Mouse (Mus musculus) ZHBTc4 (cell line): ENCODE measurements around the gene Map3k14.
"Not testable (repeated sequence)": the region's sequence is repeated elsewhere in the genome, so short reads cannot be mapped to it uniquely, and the experiment has no call there.

Source experiments
- DNase-seq: peaks from one replicate; pipeline ENCODE4 v3.0.0-alpha.2; 2011; ENCODE audit warnings: low read depth, low spot score

The Map3k14 gene

DNA sequence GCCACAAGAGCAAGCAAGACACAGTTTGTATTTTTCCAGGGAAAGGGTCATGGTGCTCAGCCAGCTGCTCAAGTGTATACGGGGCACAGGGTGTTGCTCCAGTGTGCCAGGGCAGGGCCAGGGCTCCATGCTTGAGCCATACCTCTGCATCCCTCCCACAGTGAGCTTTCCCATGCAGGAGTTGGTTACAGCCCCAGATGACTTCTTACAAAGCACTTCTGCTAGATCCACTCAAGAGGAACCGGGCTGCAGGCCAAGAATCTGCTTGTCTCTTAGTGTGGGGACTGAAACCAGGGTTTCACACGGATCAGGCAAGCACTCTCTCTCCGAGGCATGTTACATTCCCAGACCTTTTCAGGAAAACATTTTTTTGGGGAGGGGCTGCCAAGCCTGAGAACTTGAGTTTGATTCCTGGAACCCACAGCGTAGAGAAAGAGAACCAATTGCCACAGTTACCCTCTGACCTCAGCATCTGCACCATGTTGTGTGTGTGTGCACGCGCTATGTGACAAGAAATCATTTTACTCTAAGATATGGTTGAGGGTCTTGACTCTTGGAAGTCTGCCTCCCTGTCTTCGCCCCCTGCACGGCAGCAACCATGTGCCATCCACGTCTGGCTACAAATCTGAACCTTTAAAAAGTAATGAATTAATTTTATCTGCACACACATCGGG, 19.6 kb downstream of the Map3k14 start:
- DNase-seq = no peak

GRCm38 (mm10) chr11:103246731-103247290, 20.5 kb downstream of the Map3k14 start:
- no peak for DNase-seq

- no peak for DNase-seq
Measured at GRCm38 (mm10) chr11:103246081-103246730, 21.1 kb downstream of the Map3k14 start.

DNA sequence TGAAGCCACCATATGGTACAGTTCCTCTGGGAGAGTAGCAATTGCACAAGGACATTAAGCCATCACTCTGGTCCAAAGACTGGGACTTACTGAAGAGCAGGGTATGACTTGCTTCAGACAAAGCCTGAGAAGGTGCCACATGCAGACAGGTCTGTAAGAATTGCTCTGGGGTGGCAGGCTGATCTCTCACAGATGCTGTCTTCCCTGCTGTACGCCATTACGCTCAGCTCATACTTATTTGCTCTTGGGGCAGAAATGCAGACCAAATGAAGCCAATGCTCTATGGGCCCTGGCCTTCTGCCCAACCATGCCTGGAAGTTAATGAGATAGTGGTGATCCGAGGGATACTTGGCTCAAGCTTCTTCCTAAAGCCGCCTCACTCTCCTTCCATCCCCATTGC, 22.4 kb downstream of the Map3k14 start:
- no peak for DNase-seq

DNA sequence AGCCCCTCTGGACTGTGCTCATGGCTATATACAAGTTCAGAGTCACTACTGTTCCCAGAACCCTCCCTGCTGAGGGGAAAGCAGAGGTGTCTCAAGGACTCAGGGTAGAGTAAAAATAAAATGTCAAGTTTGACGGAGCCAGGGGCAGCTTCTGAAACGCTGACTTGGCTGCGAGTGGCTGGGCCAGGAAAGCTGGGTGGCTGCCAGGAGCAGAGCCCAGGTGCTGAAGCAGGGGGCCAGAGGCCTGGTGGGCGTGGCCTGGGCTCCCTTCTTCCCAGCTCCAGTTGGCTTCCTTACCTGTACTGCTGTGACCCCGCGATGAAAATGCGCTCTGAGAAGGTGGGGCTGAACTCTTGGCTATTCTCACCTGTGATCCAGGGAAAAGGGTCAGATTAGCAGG, 26.5 kb downstream of the Map3k14 start:
- DNase-seq = no peak

- DNase-seq = peak; percentile 79
Measured at GRCm38 (mm10) chr11:103237757-103238156, 29.5 kb downstream of the Map3k14 start.

GRCm38 (mm10) chr11:103236903-103237302, 30.4 kb downstream of the Map3k14 start:
- no peak for DNase-seq

DNA sequence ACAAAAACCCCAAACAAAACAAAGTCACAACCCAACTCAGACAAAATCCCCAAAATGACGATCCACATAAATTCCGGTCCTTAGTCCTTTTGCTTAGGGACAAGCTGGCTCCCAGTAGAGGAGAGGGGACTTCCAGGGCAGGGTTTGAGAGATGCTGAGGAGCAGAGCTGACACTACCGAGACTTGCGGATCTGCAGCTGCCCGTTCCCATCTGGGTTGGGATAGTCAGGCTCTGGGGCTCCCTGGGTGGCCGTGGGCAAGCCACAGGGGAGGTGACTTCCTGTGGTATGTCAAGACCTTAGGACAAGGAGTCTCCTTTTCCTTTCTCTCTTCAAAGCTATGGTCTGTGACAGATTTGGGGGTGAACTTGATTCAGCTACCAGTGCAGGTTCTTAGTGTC, 30.8 kb downstream of the Map3k14 start:
- no peak for DNase-seq

DNA sequence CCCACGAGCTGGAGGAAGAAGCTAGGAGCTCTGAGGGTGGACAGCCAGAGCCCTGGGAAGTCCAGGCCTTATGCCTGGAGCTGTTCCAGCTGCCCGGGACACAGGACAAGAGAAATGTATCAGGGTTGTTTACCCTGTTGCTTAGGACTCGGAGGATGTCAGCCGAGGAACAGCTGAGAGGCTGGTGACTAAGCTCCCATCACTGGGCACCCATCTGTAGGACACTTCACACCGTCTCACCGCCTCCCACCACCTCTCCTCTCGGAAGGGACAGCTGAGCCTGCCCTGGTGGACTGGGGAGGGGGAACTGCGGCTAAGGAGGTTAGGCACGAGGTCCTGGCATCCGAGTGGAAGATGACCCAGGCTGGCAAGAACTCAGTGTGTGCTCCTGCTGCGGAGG, 31.6 kb downstream of the Map3k14 start:
- DNase-seq = no peak

DNA sequence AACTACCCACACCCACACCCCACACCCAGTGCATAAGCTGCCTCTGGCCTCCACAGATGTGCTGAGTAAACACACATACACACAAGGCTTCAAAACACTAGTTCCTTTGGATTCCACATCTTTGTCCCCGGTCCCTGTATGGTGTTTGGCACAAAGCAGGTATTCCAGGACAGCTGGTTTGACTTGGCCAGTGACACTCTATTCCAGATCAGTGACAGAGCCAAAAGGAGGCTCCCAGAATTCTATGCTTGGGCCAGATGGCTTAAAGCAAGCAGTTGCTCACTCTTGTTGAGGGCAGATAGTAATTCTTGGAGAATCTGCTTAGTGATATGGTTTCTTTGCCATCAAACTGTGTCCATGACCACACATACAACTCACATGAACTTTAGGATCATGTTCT, 32.8 kb downstream of the Map3k14 start:
- DNase-seq = no peak

DNA sequence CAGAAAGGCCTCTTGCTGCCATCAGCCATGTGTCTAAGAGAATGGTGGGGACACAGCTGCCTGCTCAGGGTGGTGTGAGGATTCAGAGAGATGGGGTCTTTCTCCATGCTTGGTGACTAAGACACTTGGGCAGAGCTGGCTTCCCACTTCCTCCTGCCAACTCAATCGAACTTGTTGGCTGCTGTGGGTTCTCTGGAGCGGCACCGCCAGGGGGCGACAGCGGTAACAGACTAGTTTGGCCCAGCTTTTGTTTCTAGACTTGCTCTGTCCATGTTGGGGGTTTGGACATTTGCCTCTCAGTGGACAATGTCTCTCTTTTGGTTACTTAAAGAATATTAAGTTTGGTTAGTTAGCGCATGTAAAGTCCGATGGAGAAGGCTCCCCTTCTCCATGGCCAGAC, 34.3 kb downstream of the Map3k14 start:
- peak; percentile 71 for DNase-seq

- DNase-seq = no peak
Measured at GRCm38 (mm10) chr11:103231367-103231766, 35.9 kb downstream of the Map3k14 start.

GRCm38 (mm10) chr11:103230626-103231025, 36.6 kb downstream of the Map3k14 start:
- DNase-seq = peak; percentile 45

DNA sequence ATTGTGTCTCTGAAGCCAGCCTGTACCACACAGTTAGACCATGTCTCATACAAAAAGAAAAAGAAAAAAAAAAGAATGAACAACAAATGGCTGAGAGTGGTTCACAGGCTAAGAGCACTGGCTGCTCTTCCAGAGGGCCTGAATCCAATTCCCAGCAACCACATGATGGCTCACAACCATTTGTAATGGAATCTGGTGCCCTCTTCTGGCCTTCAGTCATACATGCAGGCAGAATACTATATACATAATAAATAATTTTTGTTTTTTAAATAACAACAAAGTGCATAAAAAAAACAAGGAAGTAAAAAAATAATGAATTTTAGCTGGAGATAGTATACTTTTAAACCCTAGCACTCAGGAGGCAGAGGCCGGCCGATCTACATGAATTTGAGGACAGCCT, 37.7 kb downstream of the Map3k14 start:
- no peak for DNase-seq

DNA sequence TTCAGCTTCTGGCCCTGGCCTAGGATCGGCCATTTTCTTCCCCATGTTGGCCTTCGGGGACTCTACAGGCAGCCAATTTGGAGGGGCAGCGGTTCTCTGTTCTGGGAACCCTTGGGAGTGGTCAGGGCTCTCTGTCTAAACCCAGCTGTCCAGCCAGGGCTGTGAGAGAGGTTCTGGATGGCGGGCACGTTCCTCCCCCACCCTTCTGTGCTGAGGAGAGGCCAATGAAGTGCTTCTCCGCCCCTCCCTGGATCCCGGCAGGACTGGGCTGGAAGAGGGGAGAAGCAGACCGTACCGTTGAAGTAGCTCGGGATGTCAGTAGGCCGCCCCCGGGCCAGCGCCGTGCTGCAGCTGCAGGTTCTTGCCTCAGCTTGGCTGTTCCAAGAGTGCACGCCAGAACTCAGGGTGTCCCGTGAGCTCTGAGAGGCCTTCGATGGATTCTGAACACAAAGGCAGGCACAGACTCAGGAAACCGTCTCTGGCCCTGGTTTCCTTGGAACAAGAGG, 43.3 kb downstream of the Map3k14 start:
- DNase-seq = peak; percentile 33

DNA sequence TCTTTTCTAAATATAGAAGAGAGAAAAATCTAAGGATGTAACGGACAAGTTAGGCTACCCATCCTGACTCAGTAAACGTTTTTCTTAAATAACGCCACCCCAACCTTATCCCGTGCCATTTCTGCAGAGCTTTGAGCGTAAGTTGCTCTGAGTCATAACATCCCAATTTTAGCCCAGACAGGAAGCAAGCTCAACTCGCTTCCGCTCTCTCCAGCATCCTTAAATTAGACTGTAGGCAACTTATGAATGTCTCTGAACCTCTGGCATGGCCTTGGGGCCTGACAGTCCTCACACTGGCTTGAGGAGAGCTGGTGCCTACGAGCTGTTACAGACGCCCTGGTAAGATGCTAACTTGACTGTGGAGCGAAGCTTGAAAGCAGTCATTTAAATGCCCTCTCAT, 43.8 kb downstream of the Map3k14 start:
- DNase-seq = no peak

GRCm38 (mm10) chr11:103222718-103223117, 44.6 kb downstream of the Map3k14 start:
- DNase-seq = not testable (repeated sequence)

GRCm38 (mm10) chr11:103221437-103221836, 45.8 kb downstream of the Map3k14 start:
- DNase-seq = no peak

DNA sequence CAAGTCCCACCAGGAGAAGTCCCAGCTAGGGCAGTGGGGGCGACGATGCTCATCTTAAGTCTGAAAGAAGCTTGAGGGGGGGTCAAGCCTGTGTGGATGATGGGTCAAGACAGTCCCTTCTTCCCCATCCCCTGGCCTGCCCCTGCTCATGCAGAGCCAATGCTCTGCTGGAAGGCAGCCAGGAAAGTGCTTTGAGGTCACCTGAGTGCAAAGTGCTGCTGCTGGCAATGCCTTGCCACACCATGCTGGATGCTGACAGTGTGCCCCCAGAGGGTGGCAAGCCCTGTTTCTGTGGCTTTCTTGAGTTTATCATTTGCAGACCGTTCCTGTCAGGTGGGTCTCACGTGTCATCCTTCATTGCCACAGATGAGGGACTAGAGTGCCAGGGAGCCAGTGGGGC, 47.3 kb downstream of the Map3k14 start:
- DNase-seq = no peak

GRCm38 (mm10) chr11:103219259-103219658, 48.0 kb downstream of the Map3k14 start:
- DNase-seq = no peak

- DNase-seq = no peak
Measured at GRCm38 (mm10) chr11:103218517-103218901, 48.8 kb downstream of the Map3k14 start.

DNA sequence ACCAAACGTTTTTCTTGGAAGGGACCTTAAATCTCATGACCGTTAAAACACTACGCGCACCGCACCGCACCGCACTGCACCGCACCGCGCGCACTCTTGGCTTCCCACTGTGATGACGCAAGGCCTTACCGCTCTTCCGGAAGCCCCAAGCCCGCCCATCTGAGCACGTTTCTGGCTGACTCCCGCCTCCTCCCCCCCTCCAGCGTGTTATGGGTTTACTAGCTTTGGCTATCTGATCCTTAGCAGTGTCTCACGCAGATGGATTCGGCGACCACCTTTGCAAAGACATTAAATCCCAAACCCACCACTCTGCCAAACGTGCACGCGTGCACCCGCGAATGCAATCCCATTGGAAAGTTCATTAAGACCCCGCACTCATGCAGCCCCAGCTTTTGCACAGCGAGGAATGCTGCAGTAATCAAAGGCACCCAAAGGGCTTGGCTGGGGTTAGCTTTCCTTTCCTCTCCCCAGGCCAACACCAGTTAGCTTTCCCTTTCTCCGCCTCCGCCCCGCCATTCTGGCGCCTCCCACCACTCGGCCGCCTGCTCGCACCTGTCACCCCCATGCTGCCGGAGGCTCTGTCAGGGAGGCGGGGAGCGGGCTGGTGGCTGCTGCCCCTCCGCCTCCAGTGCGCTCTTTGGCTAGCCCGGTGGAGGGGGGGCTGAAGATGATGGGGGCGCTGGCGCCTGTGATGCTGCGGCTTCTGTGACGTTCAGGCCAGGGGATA, 49.3 kb downstream of the Map3k14 start, which contains the start of gene Spata32:
Gene Spata32, minus strand, starts transcription at position 643 of the 727 bp plus-strand sequence.
- peak; percentile 51 for DNase-seq
